12 mouse cellular contexts compared by ENCODE assay signal in genomic region chr11:50279005-50279404, GRCm38 (mm10).
"Had no signal": no experiment of that assay in that cellular context is flagged by ENCODE, and none has a peak within 500 bp of the region (broad histone marks: within the 10 kb centered on the region; RNA-seq: fewer than 3 reads in every experiment).

No protein-coding gene starts in this region.

- H3K36me3 ChIP-seq: neural tube, embryonic 15.5 days had no signal

- DNase-seq: kidney, adult 2 months; kidney, postnatal 14 days; left cerebral cortex, postnatal 4 days; midbrain, embryonic 14.5 days; thymus, postnatal 4 days had no signal

- H3K27me3 ChIP-seq: kidney, embryonic 15.5 days; limb, embryonic 13.5 days; neural tube, embryonic 15.5 days had no signal

- H3K27ac ChIP-seq: kidney, embryonic 15.5 days; limb, embryonic 13.5 days; liver, embryonic 14.5 days; midbrain, embryonic 10.5 days; neural tube, embryonic 15.5 days had no signal

- H3K4me1 ChIP-seq: neural tube, embryonic 15.5 days had no signal

- H3K4me3 ChIP-seq: kidney, embryonic 15.5 days; limb, embryonic 13.5 days; midbrain, embryonic 10.5 days; myocyte; neural tube, embryonic 15.5 days had no signal

- H3K9ac ChIP-seq: kidney, embryonic 15.5 days; limb, embryonic 13.5 days; liver, embryonic 14.5 days; neural tube, embryonic 15.5 days had no signal

- ATAC-seq: intestine, embryonic 16.5 days had no signal

- H3K4me2 ChIP-seq: kidney, embryonic 15.5 days; limb, embryonic 13.5 days; neural tube, embryonic 15.5 days had no signal

- H3K9me3 ChIP-seq: kidney, embryonic 15.5 days; limb, embryonic 13.5 days; midbrain, embryonic 10.5 days; neural tube, embryonic 15.5 days had no signal
